Mouse (Mus musculus) naive thymus-derived CD4-positive, alpha-beta T cell, adult 2 months (primary cell): ENCODE data around the gene Kcnh8.

ENCODE experiments used
- DNase-seq: peaks from one replicate; pipeline ENCODE4 v3.0.0-alpha.2; 2011; ENCODE audit warnings: low read depth

The Kcnh8 gene

GRCm38 (mm10) chr17:52829678-52830077 is 227.2 kb downstream of the Kcnh8 start:
- DNase-seq = no peak

- DNase-seq = no peak
These were observed 270.7 kb downstream of the Kcnh8 start for GRCm38 (mm10) chr17:52873195-52873594.

- DNase-seq = no peak
These were observed 276.5 kb downstream of the Kcnh8 start for GRCm38 (mm10) chr17:52878964-52879363.

- no peak for DNase-seq
These were observed 277.5 kb downstream of the Kcnh8 start for GRCm38 (mm10) chr17:52880051-52880450.

GRCm38 (mm10) chr17:52885210-52885609 is 282.7 kb downstream of the Kcnh8 start:
- no peak for DNase-seq

GRCm38 (mm10) chr17:52920519-52921106 is 318.1 kb downstream of the Kcnh8 start:
- no peak for DNase-seq

- no peak for DNase-seq
These were observed 341.5 kb downstream of the Kcnh8 start for GRCm38 (mm10) chr17:52943966-52944365.

GRCm38 (mm10) chr17:52972735-52973134 is 370.2 kb downstream of the Kcnh8 start:
- DNase-seq = no peak

GRCm38 (mm10) chr17:52980958-52981357 is 378.4 kb downstream of the Kcnh8 start:
- no peak for DNase-seq
